Mouse (Mus musculus) frontal cortex, adult 2 months (tissue): ENCODE measurements around the gene Dapk1. TPM values are rescaled to one million over a fixed set of nuclear protein-coding genes. Genes with fewer than 3 reads are reported as not detected.
A peak's percentile ranks its signal among the peaks of the same experiment; 100 is the strongest.

Experiments used
- DNase-seq, 2 experiments: peaks; one replicate each; pipeline ENCODE4 v3.0.0; 2022; ENCODE audit warnings: low spot score in 1 of 2; ENCODE audit errors: extremely low spot score in 1 of 2
- polyA plus RNA-seq: library from polyadenylated mRNA; depleted of rRNA; stranded (reverse); fragments of >200 nt; gene quantifications from 2 replicates; pipeline ENCODE4 v1.2.3, GENCODE M21; 2012

Gene Dapk1
- polyA plus RNA-seq, 1 experiment, result 83.6 TPM

DNA sequence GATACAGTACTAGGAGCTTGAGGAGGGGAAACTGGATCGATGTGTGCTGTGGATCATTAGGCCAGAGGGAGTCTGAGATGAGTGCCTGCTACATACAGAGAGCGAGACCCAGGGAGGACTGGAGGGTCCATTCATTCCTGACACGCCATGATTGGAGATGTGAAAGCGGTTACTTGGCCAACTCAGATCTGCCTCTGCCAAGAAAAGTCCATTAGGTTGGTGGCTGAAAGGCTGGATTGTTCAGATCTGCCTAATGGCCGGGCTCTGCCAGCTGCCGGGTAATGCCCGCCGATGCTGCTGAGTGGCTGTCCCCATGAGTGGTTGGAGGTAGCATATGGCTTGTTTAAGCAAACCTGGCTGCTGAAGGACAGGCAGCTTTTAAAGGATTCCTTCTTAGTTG is 12.4 kb downstream of the Dapk1 start:
- peak; percentile 44 to 65 for DNase-seq

DNA sequence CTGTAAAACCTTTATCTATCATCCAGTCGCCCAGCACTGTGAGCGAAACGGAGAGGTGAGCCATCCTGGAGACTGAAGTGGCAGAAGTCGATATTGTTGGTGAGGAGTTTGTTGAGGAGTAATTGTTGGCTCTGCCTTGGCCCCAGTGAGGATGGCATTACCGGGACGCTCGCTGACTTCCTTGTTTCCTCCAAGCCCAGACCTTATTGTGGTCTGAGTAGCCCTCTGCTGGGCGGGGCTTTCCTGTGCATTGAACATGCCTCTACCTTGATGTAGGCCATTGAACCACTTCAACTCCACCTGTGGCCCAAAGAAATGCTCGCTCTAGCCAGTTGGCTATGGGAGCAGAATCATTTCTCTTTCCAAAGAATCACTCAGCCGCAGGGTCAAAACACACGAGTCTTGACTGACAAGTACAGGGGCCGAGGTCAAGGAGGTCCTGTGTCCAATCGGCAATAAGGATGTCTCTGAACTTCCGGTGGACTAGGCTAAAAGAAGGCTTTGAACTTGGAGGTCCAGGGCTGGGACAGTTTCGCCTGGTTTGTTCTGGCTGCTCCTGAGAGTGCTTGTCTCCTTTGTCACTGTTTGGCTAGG is 13.4 kb downstream of the Dapk1 start:
- no peak for DNase-seq

DNA sequence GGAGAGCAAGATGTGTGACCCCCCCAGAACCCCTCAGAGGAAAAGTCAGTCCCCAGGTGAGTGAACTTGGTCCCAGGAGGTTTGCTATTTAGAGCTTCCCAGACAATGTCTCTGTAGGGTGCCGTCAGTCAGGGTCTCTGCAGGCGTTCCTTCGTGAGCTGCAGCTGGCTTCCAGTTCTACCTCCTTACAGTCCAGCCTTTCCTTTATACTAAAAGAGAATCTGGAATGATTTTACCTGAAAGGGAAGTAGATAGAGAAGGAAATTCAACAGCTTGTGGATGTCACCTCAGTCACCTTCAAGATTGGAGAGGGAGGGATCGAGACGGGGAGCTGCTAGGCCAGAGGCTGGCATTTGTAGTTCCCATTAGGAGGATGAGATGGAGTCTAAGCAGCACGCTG is 14.3 kb downstream of the Dapk1 start:
- no peak for DNase-seq

DNA sequence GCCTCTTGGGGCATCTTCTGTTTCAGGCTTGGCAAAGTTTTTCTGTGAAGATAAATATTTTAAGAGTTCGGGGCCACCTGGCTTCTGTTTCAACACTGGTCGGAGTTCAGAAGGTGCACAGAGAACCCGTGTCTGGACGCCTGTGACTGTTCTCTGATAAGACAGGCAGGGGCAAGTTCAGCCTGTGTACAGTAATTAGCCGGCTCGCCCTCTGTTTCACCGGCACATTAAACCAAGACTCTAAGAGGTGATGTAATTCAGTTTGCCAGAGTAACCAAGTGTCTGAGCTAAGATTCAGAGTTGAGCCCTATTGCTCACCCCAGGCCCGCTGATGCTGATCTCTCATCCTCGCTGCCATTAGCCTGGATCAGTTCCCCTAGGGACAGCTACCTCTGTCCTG is 16.5 kb downstream of the Dapk1 start:
- DNase-seq, result no peak

DNA sequence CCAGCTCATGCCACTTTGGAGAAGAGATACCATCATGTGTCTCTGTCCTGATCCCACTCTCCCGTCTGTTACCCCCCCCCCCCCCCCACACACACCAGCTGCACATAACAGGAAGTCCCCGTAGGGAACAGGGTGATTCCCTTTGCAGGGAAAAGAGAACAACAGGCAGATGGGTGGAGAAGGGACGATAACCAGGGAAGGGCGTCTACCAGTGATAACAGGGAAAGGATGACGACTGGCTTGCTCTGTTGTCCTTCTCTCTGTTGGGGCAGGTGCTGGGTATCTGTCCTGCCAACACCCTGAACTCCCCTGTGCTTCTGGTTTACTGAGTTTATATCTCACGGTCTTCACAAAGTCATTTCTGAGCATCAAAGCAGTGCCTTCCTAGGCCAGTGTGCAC is 18.0 kb downstream of the Dapk1 start:
- no peak for DNase-seq

GRCm38 (mm10) chr13:60621411-60621965 is 19.7 kb downstream of the Dapk1 start:
- no peak for DNase-seq

DNA sequence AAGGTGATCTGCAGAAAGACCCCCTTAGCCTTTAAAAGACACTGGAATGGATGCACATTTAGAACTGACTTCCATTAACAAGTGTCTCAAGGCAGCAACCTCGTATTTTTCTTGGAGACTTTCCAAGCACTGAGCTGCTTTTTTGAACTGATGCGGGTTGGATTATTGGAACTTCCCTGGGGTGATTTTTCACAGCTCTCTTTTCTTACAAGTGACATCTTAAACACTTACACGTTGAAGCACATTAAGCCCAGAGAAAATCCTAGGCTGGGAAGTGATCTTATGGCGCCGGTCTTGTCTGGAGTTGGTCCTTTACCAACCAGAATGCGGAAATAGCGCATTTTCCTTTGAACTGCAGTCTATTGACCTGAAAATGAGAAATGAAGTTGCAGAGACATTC is 23.8 kb downstream of the Dapk1 start:
- DNase-seq, result no peak

- DNase-seq, result peak in 1 of 2 experiments; percentile 40
These were observed 26.3 kb downstream of the Dapk1 start for GRCm38 (mm10) chr13:60627843-60628656.

DNA sequence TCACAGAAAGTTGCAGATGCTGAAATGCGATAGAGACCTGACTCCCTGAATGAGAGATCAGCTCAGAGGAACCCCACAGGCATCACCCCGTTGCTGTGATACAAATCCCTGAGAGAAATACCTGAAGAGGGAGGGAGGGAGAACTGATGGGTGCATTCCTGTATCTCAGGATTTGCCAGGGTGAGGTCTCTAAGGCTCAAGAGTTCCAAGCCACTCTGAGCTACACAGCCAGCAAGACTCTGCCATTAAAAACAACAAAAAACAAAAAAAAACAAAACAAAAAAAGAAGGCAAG is 26.9 kb downstream of the Dapk1 start:
- no peak for DNase-seq

- DNase-seq, result peak in 1 of 2 experiments; percentile 42
These were observed 27.7 kb downstream of the Dapk1 start for GRCm38 (mm10) chr13:60629419-60629818.

DNA sequence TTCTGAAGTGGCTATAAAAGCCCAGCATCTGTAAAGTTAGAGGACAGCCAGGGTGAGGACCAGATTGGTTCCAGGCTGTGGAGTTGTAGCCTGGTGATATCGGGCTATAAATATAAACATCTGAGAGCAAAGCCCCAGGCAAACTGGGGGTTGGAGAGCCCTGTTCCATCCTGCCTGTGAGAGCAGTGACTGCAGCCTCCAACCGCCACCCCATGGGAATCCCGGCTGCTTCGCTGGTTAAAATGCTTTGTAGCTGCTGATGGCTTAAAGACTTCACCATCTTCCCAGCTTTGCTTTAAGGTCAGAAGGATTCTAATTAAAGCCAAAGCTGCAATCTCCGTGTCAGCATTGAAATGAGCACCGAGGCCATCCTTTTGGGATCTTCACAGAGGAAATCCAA is 32.2 kb downstream of the Dapk1 start:
- DNase-seq, result no peak

- DNase-seq, result no peak
These were observed 33.9 kb downstream of the Dapk1 start for GRCm38 (mm10) chr13:60635636-60636035.

- DNase-seq, result peak in 1 of 2 experiments; percentile 52
These were observed 37.8 kb downstream of the Dapk1 start for GRCm38 (mm10) chr13:60639482-60640055.

DNA sequence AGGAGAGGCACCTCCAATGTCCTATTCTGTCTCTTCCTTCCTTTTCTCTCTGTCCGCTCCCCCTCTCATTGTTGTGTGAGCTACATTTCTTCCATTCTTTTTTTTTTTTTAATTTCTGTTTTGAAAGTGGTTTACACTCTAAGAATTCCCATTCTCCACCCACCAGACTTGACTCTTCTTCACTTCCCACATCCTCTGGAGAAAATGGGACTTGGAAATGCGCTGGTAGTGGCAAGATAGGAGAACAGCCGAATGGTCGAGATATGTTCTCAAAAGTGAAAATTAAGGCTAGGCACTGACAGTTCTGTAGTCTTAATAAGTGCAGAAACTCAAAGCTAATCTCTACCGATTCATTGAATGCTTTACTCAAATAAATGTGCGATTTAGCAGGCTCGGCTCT is 38.7 kb downstream of the Dapk1 start:
- peak in 1 of 2 experiments; percentile 65 for DNase-seq

DNA sequence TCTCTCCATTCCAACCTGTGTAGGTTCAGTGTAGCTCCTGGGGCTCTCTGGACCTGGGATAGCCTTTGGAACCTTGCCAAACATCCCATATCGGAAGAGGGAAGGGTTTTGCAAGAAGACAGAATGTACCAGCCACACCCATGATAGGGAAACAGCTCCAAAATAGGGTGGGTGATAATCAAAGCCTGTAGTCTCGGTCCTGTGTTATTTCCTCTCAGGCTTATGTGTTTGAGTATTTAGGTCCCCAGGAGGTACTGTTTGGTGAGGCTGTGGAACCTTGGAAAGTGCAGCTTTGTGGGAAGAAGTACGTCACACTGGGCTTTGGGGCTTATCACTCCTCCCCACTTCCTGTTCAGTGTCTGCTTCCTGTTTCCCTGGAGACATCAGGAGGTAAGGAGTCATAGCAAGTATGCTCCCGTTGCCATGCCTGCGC is 42.7 kb downstream of the Dapk1 start:
- no peak for DNase-seq

DNA sequence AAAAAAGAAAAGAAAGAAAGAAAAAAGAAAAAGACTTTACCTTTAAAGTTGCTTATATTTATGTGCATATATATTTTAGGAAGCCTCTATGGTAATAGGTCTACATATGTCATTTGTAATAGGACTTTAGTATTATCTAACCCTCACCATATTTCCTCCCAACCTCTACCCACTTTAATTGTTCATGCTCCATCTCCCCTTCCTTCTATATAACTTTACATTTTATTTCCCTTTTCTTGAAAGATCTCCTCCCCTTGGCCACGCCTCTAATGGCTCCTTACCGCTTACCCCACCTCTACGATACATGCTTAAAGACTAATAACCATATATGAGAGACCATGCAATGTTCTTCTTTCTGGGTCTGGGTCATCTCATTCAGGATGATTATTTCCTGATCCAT is 45.0 kb downstream of the Dapk1 start:
- no peak for DNase-seq

GRCm38 (mm10) chr13:60648350-60648749 is 46.6 kb downstream of the Dapk1 start:
- DNase-seq, result no peak

- DNase-seq, result no peak
These were observed 48.3 kb downstream of the Dapk1 start for GRCm38 (mm10) chr13:60650000-60650399.

DNA sequence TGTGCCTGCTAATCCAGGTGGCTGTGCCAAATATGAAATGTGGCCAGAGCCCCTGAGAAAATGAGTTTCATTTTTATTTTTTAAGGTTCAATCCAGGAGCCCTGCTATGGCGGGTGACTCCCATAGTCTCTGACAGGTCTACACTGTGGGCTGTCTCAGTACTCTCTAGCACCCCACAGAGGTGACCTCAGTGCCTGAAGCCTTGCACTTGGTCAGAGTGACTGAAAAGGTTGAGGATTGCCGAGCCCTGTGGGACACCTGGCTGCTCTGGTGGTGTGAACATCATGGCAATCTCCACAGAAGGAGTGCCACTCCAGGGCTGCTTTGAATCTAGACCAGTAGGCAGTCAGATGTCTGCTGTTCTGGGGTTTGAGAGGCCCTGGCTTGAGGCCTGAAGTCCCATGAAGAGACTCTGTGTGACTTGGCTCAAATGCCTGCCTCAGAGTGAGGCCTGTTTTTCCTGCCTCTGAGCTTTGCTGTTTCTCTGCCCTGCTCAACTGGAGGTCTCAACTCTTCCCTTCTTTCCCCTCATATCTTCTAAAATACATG is 52.3 kb downstream of the Dapk1 start:
- DNase-seq, result no peak

DNA sequence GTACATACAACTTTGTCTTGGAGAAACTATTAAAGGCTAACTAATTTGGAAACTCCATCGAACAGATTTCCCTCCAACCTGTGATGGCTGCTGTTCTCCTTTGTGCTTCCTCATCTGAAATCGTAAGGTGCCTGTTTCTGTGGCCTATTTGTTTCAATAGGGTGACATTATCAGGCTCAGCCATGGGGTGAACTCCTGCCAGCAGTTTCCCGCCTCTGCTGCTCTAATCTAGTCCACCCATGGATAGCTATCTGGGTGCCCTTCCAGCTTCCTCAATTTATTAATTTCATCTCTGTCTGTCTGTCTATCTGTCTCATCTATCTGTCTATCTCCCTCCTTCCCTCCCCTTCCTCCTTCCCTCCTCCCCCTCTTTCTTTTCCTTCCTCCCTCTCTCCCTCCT is 53.5 kb downstream of the Dapk1 start:
- DNase-seq, result no peak

- no peak for DNase-seq
These were observed 57.9 kb downstream of the Dapk1 start for GRCm38 (mm10) chr13:60659600-60659999.
